Mouse (Mus musculus): Measurements from ENCODE around the gene Tvp23a. TPM values are rescaled to one million over a fixed set of nuclear protein-coding genes. Genes with fewer than 3 reads are reported as not detected.
A peak's percentile ranks its signal among the peaks of the same experiment; 100 is the strongest.

Tvp23a gene
- polyA plus RNA-seq, 1 experiment from 2014 or later, result 4.6 TPM

DNA sequence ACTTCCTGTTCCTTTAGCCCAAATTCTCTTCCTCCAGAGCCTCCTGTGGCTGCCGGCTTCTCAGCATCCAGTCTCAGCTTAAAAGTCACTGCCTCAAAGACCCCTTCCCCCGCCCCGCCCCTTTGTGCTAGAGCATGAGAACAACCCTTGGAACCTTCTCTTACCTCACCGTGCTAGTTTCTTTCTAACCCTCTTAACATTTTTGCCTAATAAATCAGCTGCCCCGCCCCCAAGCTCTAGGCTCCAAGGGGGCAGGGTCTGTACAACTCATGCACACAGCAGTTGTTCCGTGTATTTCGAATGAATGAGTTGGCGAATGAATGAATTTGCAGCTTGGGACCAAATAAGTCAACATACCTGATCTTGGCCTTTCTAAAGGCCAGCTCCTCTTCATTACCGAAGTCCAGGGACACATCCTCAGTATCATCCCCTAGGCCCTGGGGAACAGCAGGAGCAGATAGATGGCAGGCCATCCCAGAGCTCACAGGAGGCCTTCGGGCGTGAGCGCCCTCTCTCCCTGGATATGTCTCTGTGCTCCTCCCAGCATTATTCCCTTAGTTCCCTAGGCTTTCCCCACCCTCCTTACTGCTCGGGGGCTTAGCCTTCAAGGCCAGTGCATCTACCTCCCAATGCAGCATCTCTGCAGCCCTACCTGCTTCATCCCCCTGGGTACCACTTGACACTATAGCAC lies 444 bp downstream of the Tvp23a start:
- Histone ChIP-seq H3K4me3 (ENCODE audit: low read depth, low read length) (peak overlapping the region; percentile 31), H3K9me3 (ENCODE audit: control insufficient read depth, low read length) (no peaks in the 10 kb centered on the region), H3K4me1 (replicated peaks; ENCODE audit: control insufficient read depth, insufficient read depth, low read length) (peaks cover 5% of the 10 kb centered on the region; the same call in 1 of the 2 replicates), H3K27me3 (replicated peaks; ENCODE audit: control insufficient read depth, insufficient read depth, low read length) (no peaks in the 10 kb centered on the region), H3K36me3 (ENCODE audit: control insufficient read depth, insufficient read depth, low read length) (no peaks in the 10 kb centered on the region), H3K27ac (ENCODE audit: low read depth, low read length) (no peak overlapping the region), H3K9ac (ENCODE audit: low read depth, low read length) (0 out of 2 replicates have a peak overlapping the region, but pooled peaks have one; percentile 9), H3K4me2 (peak overlapping the region; percentile 58)
- WGBS, result 42% methylated on average over 13 of the region's 13 CpGs
- no peak for ATAC-seq (replicated peaks; ENCODE audit: low FRiP score)
- DNase-seq (ENCODE audit: low spot score), result no peak

DNA sequence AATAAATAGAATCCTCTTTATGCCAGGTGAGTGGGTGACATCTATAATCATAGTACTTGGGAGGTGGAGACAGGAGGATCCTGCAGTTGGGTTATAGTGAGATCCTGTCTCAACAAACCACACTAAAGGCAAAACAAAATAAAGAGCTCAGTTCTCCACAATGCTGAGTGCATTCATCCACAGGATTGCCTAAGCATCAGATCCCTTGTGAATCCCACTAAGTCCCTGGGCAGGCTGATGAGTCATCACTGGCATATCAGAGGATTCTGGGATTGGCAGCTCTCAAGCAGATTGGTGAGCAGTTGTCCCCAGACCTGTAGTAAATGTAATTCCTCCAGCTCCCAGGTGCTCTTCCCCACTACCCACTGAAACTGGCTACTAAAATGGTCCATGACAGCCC lies 3.4 kb downstream of the Tvp23a start:
- Histone ChIP-seq H3K9me3 (ENCODE audit: control insufficient read depth, low read length) (no peaks in the 10 kb centered on the region), H3K4me2 (no peak overlapping the region), H3K4me3 (ENCODE audit: low read depth, low read length) (no peak overlapping the region), H3K27ac (ENCODE audit: low read depth, low read length) (no peak overlapping the region), H3K36me3 (ENCODE audit: control insufficient read depth, insufficient read depth, low read length) (no peaks in the 10 kb centered on the region), H3K4me1 (replicated peaks; ENCODE audit: control insufficient read depth, insufficient read depth, low read length) (peaks cover 5% of the 10 kb centered on the region; the same call in 1 of the 2 replicates), H3K9ac (ENCODE audit: low read depth, low read length) (no peak overlapping the region), H3K27me3 (replicated peaks; ENCODE audit: control insufficient read depth, insufficient read depth, low read length) (no peaks in the 10 kb centered on the region)
- DNase-seq (ENCODE audit: low spot score) (no peak), ATAC-seq (replicated peaks; ENCODE audit: low FRiP score) (no peak)

DNA sequence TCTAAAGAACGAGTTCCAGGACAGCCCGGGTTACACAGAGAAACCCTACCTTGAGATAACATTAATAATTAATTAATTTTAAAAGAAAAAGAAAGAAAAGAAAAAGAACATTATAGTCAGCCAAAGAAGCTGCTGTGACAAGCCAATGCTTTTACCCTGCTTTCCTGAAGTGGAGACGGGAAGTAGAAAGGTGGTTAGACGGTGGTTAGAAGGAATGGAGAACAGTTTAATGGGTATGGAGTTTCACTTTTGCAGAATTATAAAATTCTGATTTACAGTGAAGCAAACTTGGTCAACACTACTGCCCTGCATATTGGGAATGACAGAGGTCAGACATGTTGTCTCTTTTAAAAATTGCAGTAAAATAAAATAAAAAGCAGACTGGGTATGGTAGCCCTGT lies 5.4 kb downstream of the Tvp23a start:
- Histone ChIP-seq H3K27me3 (replicated peaks; ENCODE audit: control insufficient read depth, insufficient read depth, low read length) (no peaks in the 10 kb centered on the region), H3K4me2 (no peak overlapping the region), H3K9me3 (ENCODE audit: control insufficient read depth, low read length) (no peaks in the 10 kb centered on the region), H3K36me3 (ENCODE audit: control insufficient read depth, insufficient read depth, low read length) (no peaks in the 10 kb centered on the region), H3K9ac (ENCODE audit: low read depth, low read length) (no peak overlapping the region), H3K4me3 (ENCODE audit: low read depth, low read length) (no peak overlapping the region), H3K4me1 (replicated peaks; ENCODE audit: control insufficient read depth, insufficient read depth, low read length) (no peaks in the 10 kb centered on the region), H3K27ac (ENCODE audit: low read depth, low read length) (no peak overlapping the region)
- no peak for DNase-seq (ENCODE audit: low spot score)
- no peak for ATAC-seq (replicated peaks; ENCODE audit: low FRiP score)
- WGBS, result 75% methylated on average over 4 of the region's 4 CpGs

DNA sequence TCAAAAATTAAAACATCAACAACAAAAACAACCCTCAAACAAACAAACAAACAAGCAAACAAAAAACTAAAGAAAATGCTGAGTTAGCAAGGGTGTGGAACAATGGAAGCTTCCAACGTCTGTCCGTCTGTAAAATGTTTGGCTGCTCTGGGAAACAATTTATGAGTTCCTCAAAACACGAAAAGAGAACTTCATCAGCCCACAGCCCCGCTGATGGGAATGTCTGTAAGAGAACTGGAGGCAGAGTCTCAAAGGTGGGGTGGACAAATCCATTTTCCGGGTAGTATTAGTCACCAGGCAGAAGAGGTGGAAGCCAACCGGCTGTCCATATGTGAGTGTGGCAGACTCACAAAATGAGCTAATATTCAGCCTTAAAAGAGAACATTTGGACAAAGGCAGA lies 5.8 kb downstream of the Tvp23a start:
- no peaks in the 10 kb centered on the region for H3K36me3 ChIP-seq (ENCODE audit: control insufficient read depth, insufficient read depth, low read length)
- WGBS, result 75% methylated on average over 6 of the region's 6 CpGs
- no peak overlapping the region for H3K4me3 ChIP-seq (ENCODE audit: low read depth, low read length)
- H3K27me3 ChIP-seq (replicated peaks; ENCODE audit: control insufficient read depth, insufficient read depth, low read length), result no peaks in the 10 kb centered on the region
- H3K9me3 ChIP-seq (ENCODE audit: control insufficient read depth, low read length), result no peaks in the 10 kb centered on the region
- H3K4me1 ChIP-seq (replicated peaks; ENCODE audit: control insufficient read depth, insufficient read depth, low read length), result no peaks in the 10 kb centered on the region
- DNase-seq (ENCODE audit: low spot score), result no peak
- H3K4me2 ChIP-seq, result no peak overlapping the region
- no peak overlapping the region for H3K27ac ChIP-seq (ENCODE audit: low read depth, low read length)
- H3K9ac ChIP-seq (ENCODE audit: low read depth, low read length), result no peak overlapping the region
- no peak for ATAC-seq (replicated peaks; ENCODE audit: low FRiP score)

DNA sequence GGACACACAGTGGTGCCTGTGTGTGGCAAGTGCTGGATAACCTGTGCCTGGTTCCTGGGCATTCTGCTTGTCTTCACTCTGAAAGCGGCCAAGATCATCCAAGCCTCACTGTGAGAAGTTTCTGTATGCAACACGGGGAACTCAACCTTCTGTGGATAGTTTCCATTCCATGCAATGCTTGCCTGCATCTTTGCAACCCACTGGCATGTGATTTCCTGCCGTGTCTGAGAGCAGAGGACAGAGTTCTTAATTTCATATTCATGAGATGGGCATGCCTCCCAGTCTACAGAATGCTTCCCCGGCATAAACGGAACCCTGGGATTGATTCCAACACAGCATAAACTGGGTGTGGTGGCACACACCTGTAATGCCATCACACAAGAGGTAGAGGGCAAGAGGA lies 9.1 kb downstream of the Tvp23a start:
- Histone ChIP-seq H3K4me3 (ENCODE audit: low read depth, low read length) (no peak overlapping the region), H3K9me3 (ENCODE audit: control insufficient read depth, low read length) (no peaks in the 10 kb centered on the region), H3K27ac (ENCODE audit: low read depth, low read length) (no peak overlapping the region), H3K9ac (ENCODE audit: low read depth, low read length) (no peak overlapping the region), H3K27me3 (replicated peaks; ENCODE audit: control insufficient read depth, insufficient read depth, low read length) (no peaks in the 10 kb centered on the region), H3K4me2 (no peak overlapping the region), H3K4me1 (replicated peaks; ENCODE audit: control insufficient read depth, insufficient read depth, low read length) (no peaks in the 10 kb centered on the region), H3K36me3 (ENCODE audit: control insufficient read depth, insufficient read depth, low read length) (no peaks in the 10 kb centered on the region)
- ATAC-seq (replicated peaks; ENCODE audit: low FRiP score), result no peak
- DNase-seq (ENCODE audit: low spot score), result no peak
- WGBS, result 81% methylated on average over 5 of the region's 5 CpGs

DNA sequence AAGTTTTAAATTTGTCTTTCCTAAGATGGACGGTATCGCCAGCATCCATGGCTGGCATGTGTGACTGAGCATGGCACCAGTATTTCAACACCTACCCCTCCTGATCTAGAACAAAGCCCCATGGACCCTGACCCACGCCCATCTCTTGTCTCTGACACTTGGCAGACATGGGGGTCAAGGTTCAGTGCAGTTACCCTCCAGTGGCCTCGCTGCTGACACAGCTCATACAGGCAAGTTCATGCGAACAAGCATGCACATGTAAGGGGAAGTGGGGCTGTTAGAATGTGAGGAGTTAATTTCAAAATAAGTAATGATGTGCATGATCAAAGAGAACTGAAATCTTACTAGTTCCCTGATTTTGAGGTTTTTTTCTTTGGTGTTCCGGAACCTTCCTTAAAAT lies 11.0 kb downstream of the Tvp23a start:
- ATAC-seq (replicated peaks; ENCODE audit: low FRiP score) (no peak), DNase-seq (ENCODE audit: low spot score) (no peak)
- H3K4me1 ChIP-seq (replicated peaks; ENCODE audit: control insufficient read depth, insufficient read depth, low read length), result no peaks in the 10 kb centered on the region
- 78% methylated on average over 6 of the region's 6 CpGs for WGBS
- no peak overlapping the region for H3K4me3 ChIP-seq (ENCODE audit: low read depth, low read length)
- no peaks in the 10 kb centered on the region for H3K9me3 ChIP-seq (ENCODE audit: control insufficient read depth, low read length)
- H3K36me3 ChIP-seq (ENCODE audit: control insufficient read depth, insufficient read depth, low read length), result no peaks in the 10 kb centered on the region
- H3K9ac ChIP-seq (ENCODE audit: low read depth, low read length), result no peak overlapping the region
- no peak overlapping the region for H3K4me2 ChIP-seq
- no peak overlapping the region for H3K27ac ChIP-seq (ENCODE audit: low read depth, low read length)
- H3K27me3 ChIP-seq (replicated peaks; ENCODE audit: control insufficient read depth, insufficient read depth, low read length), result no peaks in the 10 kb centered on the region

DNA sequence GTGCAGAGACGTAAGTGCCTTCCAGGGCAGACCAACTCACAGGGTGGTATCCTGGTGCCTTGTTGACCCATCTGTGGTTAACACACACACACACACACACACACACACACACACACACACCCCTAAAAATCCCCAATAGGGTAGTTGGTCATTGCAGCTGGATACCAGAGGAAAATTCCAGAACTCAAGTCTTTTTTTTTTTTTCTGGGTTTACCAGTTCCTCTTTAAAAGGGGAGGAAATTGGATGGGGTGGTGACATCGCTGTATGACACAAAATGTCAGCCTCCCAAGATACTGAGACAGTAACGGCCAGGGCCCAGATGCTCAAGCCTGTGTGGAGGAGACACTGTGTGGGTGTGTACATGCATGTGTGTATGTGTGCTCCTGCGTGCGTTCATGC lies 13.8 kb downstream of the Tvp23a start:
- H3K4me1 ChIP-seq (replicated peaks; ENCODE audit: control insufficient read depth, insufficient read depth, low read length), result no peaks in the 10 kb centered on the region
- H3K4me3 ChIP-seq (ENCODE audit: low read depth, low read length), result no peak overlapping the region
- H3K36me3 ChIP-seq (ENCODE audit: control insufficient read depth, insufficient read depth, low read length), result no peaks in the 10 kb centered on the region
- 73% methylated on average over 5 of the region's 5 CpGs for WGBS
- no peaks in the 10 kb centered on the region for H3K9me3 ChIP-seq (ENCODE audit: control insufficient read depth, low read length)
- DNase-seq (ENCODE audit: low spot score) (no peak), ATAC-seq (replicated peaks; ENCODE audit: low FRiP score) (no peak)
- H3K4me2 ChIP-seq, result no peak overlapping the region
- H3K27ac ChIP-seq (ENCODE audit: low read depth, low read length), result no peak overlapping the region
- no peak overlapping the region for H3K9ac ChIP-seq (ENCODE audit: low read depth, low read length)
- H3K27me3 ChIP-seq (replicated peaks; ENCODE audit: control insufficient read depth, insufficient read depth, low read length), result no peaks in the 10 kb centered on the region

DNA sequence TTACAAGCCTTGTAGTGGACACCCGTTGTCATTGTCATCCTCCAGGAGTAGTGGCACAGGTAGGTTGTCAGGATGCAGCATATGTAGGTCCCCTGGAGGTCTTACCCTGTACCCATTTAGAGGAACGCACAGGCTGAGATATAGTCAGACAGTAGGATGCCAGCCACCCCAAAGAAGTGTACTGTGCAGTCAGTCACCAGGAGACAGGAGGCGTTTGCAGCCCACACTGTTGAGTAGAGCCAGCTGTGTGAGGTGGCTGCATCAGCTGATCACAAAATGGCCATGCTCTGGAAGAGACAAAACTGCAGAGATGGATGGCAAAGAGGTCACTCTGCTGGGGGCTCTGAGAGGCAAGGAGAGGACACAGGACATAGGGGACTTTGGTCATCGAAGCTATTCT lies 14.8 kb downstream of the Tvp23a start:
- H3K4me3 ChIP-seq (ENCODE audit: low read depth, low read length), result no peak overlapping the region
- H3K4me2 ChIP-seq, result no peak overlapping the region
- H3K9ac ChIP-seq (ENCODE audit: low read depth, low read length), result no peak overlapping the region
- ATAC-seq (replicated peaks; ENCODE audit: low FRiP score), result no peak
- DNase-seq (ENCODE audit: low spot score), result no peak
- 76% methylated on average over 4 of the region's 4 CpGs for WGBS
- no peaks in the 10 kb centered on the region for H3K27me3 ChIP-seq (replicated peaks; ENCODE audit: control insufficient read depth, insufficient read depth, low read length)
- H3K4me1 ChIP-seq (replicated peaks; ENCODE audit: control insufficient read depth, insufficient read depth, low read length), result no peaks in the 10 kb centered on the region
- H3K9me3 ChIP-seq (ENCODE audit: control insufficient read depth, low read length), result no peaks in the 10 kb centered on the region
- no peaks in the 10 kb centered on the region for H3K36me3 ChIP-seq (ENCODE audit: control insufficient read depth, insufficient read depth, low read length)
- no peak overlapping the region for H3K27ac ChIP-seq (ENCODE audit: low read depth, low read length)

DNA sequence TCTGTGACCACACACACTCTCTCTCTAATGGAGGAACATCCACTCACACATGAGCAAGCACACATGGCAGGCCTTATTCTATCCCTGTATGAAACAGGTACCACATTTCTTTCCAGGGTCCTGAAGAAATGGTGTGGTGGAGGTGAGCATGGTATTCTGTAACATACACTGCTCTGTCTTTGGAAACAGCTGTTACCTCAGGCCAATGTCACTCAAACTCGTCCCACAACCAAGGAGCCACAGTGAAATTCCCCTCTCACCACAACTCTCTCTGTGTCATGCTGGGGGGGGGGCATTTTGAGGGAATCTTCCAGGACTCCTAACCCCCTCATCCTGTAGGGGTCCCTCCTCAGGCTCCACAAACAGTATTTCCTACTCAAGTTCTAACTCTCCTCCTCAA lies 15.3 kb downstream of the Tvp23a start:
- Histone ChIP-seq H3K4me2 (no peak overlapping the region), H3K4me3 (ENCODE audit: low read depth, low read length) (no peak overlapping the region), H3K9ac (ENCODE audit: low read depth, low read length) (no peak overlapping the region), H3K27me3 (replicated peaks; ENCODE audit: control insufficient read depth, insufficient read depth, low read length) (no peaks in the 10 kb centered on the region), H3K4me1 (replicated peaks; ENCODE audit: control insufficient read depth, insufficient read depth, low read length) (no peaks in the 10 kb centered on the region), H3K27ac (ENCODE audit: low read depth, low read length) (no peak overlapping the region), H3K36me3 (ENCODE audit: control insufficient read depth, insufficient read depth, low read length) (no peaks in the 10 kb centered on the region), H3K9me3 (ENCODE audit: control insufficient read depth, low read length) (no peaks in the 10 kb centered on the region)
- no peak for ATAC-seq (replicated peaks; ENCODE audit: low FRiP score)
- whole genome bisulfite sequencing, result 63% methylated on average over 1 of the region's 1 CpGs
- no peak for DNase-seq (ENCODE audit: low spot score)
